Mouse (Mus musculus) megakaryocyte, embryonic 14.5 days (primary cell): ENCODE measurements around the gene Cdk14. TPM values are rescaled to one million over a fixed set of nuclear protein-coding genes. Genes with fewer than 3 reads are reported as not detected.

Source experiments
- H3K27me3 ChIP-seq: replicated peaks from 2 replicates; pipeline ENCODE3; 2012; ENCODE audit warnings: inconsistent platforms
- H3K36me3 ChIP-seq: replicated peaks from 2 replicates; pipeline ENCODE3; 2012; ENCODE audit warnings: low read length, inconsistent platforms, mixed read lengths
- H3K4me1 ChIP-seq: 2 replicates; pipeline ENCODE4 v1.6.1; 2012; ENCODE audit warnings: inconsistent platforms
- H3K4me3 ChIP-seq: replicated peaks from 2 replicates; pipeline ENCODE3; 2012; ENCODE audit warnings: moderate library complexity, mild to moderate bottlenecking, inconsistent platforms
- H3K9me3 ChIP-seq: 2 replicates; pipeline ENCODE4 v1.6.1; 2012; ENCODE audit warnings: inconsistent platforms
- FLI1 ChIP-seq: IDR thresholded peaks from 2 replicates; pipeline ENCODE4 v1.6.1; 2012; ENCODE audit warnings: low read length, inconsistent platforms, mixed read lengths
- GATA1 ChIP-seq: IDR thresholded peaks from 3 replicates; pipeline ENCODE4 v1.6.1; 2012; ENCODE audit warnings: mixed read lengths, low read length, inconsistent platforms, borderline replicate concordance
- polyA plus RNA-seq: library from polyadenylated mRNA; stranded (reverse); fragments of >175 nt; gene quantifications from 2 replicates; pipeline ENCODE4 v1.2.3, GENCODE M21; 2012; ENCODE audit warnings: low replicate concordance; ENCODE audit not compliant: insufficient read depth

Cdk14 gene
- polyA plus RNA-seq, 1 experiment: 0.21 TPM

DNA sequence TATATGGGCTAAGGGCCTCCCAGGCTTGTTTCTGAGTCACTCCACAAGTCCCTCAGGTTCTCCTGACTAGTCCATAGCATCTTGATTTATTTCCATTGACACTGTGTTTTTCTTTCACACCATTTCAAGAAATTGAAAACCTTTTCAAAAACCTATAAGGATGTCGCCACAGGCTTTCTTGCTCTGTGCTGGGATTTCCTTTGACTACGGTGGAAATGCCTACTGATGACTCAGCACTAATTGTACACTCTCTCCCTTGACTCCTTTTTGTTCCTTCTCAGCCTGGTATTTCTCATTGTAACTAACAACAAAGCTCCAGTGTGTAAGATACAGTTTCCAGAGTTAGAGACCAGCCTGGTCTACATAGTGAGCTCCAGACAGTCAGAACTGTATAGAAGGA lies 144.8 kb downstream of the Cdk14 start:
- Histone ChIP-seq H3K36me3 (no peaks in the 10 kb centered on the region), H3K4me1 (no peaks in the 10 kb centered on the region), H3K27me3 (no peaks in the 10 kb centered on the region), H3K4me3 (no peak overlapping the region), H3K9me3 (no peaks in the 10 kb centered on the region)
- TF ChIP-seq FLI1 (no peak), GATA1 (no peak)

GRCm38 (mm10) chr5:5274318-5274717 lies 145.8 kb downstream of the Cdk14 start:
- Histone ChIP-seq H3K27me3 (no peaks in the 10 kb centered on the region), H3K9me3 (no peaks in the 10 kb centered on the region), H3K4me1 (0 out of 2 replicates have a peak, but pooled peaks cover under 1% of the 10 kb centered on the region), H3K36me3 (no peaks in the 10 kb centered on the region), H3K4me3 (no peak overlapping the region)
- TF ChIP-seq FLI1 (no peak), GATA1 (no peak)

DNA sequence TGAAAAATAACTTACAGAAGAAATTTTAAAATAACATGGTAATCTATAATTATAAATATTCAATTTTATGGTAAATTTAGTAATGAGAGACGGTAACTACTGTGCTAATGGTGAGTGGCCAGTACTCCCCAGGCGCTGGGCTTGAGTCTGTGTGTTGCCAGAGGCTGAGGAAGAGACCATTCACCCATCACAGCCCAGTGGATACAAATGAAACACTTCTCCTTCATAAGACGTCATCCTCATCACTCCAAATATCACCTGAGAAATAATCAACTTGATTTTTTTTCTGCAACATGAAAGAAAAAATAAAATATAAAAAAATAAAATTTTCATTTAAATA lies 153.4 kb downstream of the Cdk14 start:
- no peaks in the 10 kb centered on the region for H3K27me3 ChIP-seq
- H3K4me3 ChIP-seq: no peak overlapping the region
- H3K4me1 ChIP-seq: 0 out of 2 replicates have a peak, but pooled peaks cover 3% of the 10 kb centered on the region
- H3K36me3 ChIP-seq: no peaks in the 10 kb centered on the region
- no peaks in the 10 kb centered on the region for H3K9me3 ChIP-seq
- no peak for TF ChIP-seq GATA1
- no peak for TF ChIP-seq FLI1

DNA sequence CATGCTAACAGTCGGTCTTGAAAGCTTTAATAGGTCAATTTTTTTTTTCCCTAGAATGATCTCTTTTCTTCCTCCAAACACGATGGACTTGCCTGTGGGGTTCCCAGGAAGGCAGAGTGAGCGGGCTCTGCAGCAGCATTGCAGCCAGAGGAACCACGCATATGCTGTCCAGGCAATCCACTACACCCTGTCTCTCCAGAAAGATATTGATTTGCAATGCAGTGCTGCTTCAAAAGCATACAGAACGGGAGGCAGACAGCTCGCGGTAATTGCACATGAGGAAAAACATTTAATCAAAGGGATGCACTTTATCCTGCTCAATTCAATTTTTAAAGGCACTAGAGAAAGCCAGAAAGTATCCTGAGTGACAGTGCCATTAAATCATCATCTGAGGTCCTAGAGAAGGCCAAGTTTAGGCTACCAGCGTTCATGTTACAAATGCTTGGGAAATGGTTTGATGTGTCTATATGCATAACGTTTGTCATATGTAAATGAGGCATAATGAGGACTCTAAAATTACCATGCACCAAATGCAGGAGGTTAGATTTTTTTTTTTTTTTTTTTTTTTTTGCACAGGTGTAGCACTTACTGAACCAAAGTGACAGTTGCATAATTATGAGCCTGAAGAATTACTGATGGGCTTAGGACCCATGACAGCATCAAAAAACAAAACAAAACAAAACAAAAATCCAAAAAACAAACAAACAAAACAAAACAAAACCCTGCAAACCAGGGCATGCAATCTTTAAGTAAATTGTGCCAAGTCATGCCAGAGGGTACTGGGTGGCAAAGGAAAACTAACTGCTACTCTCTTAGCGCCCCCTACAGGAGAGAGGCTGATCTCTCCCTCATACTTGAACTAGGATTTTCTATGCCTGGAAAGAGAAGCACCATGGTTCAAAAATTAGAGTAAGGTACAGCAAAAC lies 154.0 kb downstream of the Cdk14 start:
- Histone ChIP-seq H3K27me3 (no peaks in the 10 kb centered on the region), H3K9me3 (no peaks in the 10 kb centered on the region), H3K4me1 (0 out of 2 replicates have a peak, but pooled peaks cover 3% of the 10 kb centered on the region), H3K36me3 (no peaks in the 10 kb centered on the region), H3K4me3 (no peak overlapping the region)
- TF ChIP-seq FLI1 (no peak), GATA1 (no peak)

- Histone ChIP-seq H3K36me3 (no peaks in the 10 kb centered on the region), H3K4me1 (0 out of 2 replicates have a peak, but pooled peaks cover 3% of the 10 kb centered on the region)
- TF ChIP-seq GATA1: no peak
- no peak for TF ChIP-seq FLI1
These were observed 154.7 kb downstream of the Cdk14 start for GRCm38 (mm10) chr5:5265401-5265841.

DNA sequence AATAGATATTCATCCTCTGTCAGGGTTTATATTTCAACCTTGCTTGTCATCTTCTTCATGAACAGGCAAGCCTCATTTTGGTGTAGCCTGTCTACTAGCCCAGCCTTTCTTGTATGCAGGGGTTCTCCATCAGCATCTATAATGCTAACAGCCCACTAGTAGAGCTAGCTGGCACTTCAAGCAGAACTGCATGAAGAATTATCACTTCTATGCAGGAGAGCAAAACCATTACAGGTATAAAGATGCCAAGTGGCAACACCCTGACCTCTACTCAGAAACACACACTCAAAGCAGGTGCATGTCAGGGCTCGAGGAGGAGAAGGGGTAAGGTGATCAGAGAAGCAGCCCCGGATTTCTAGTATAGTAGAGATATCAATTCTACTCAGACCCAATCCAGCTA lies 155.4 kb downstream of the Cdk14 start:
- H3K9me3 ChIP-seq: no peaks in the 10 kb centered on the region
- no peaks in the 10 kb centered on the region for H3K36me3 ChIP-seq
- TF ChIP-seq GATA1 (no peak), FLI1 (no peak)
- no peaks in the 10 kb centered on the region for H3K27me3 ChIP-seq
- no peak overlapping the region for H3K4me3 ChIP-seq
- H3K4me1 ChIP-seq: 0 out of 2 replicates have a peak, but pooled peaks cover 3% of the 10 kb centered on the region

More at GRCm38 (mm10) chr5:5265401-5265841, 154.7 kb downstream of the Cdk14 start:
- Histone ChIP-seq H3K9me3 (no peaks in the 10 kb centered on the region), H3K4me3 (no peak overlapping the region), H3K27me3 (no peaks in the 10 kb centered on the region)

GRCm38 (mm10) chr5:5261725-5262296 lies 158.3 kb downstream of the Cdk14 start:
- Histone ChIP-seq H3K27me3 (no peaks in the 10 kb centered on the region), H3K36me3 (no peaks in the 10 kb centered on the region), H3K9me3 (no peaks in the 10 kb centered on the region), H3K4me3 (no peak overlapping the region), H3K4me1 (no peaks in the 10 kb centered on the region)
- no peak for TF ChIP-seq GATA1
- no peak for TF ChIP-seq FLI1

DNA sequence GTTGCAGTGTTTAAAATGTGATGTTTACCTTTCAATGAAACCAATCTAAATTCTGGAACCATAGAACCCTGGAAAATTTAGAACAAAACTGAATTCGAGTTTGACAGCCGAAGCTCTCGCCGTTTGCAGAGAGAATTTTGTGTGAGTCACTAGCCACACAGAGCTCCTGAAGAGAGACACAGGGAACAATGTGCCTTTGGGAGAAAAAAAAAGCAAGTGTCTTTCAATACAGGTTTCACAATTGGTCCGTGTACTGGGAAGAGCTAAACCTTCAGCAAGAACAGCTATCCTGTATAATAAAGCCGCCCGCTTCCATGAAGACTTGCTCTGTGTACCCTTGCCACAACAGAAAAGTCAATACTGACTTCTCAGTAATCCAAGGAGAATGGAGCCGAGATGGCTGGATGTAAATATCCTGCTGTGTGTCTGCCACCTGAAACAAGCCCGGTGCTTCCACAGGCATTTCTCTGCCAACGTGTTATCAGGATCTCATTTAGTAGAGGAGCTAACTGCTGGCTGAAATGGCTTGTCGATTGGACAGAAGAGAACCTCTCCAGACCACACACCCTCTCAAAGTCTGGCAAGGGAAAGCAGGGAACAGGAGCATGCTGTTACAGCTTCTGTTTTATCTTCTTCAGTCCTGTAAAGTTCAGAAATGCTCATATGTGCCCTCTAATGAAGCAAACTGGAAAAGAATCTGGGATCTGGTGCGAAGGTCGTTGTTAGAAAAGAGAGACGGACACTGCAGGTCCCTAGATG lies 159.0 kb downstream of the Cdk14 start:
- Histone ChIP-seq H3K36me3 (no peaks in the 10 kb centered on the region), H3K9me3 (no peaks in the 10 kb centered on the region), H3K4me3 (no peak overlapping the region), H3K4me1 (no peaks in the 10 kb centered on the region), H3K27me3 (no peaks in the 10 kb centered on the region)
- TF ChIP-seq GATA1 (no peak), FLI1 (no peak)

DNA sequence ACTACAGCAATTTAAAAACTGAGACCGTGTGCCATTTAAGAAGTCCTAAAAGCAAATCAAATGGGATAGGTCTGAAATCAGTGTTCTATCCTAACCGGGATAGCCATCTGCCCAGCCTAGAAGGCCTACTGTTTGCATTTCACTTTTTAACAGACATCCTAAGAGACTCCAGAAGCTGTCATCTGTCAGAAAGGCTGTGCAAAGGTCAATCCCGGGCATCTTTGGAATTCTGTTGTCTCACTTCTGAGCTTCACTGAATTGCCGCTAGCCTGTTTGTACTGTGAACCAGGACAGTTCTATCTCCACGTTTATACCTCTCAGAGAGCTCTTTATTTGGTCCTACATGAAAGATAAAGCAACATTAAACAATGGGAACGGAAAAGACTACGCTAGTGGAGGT lies 159.8 kb downstream of the Cdk14 start:
- no peak for TF ChIP-seq FLI1
- no peak for TF ChIP-seq GATA1
- no peaks in the 10 kb centered on the region for H3K9me3 ChIP-seq
- no peaks in the 10 kb centered on the region for H3K36me3 ChIP-seq
- no peak overlapping the region for H3K4me3 ChIP-seq
- H3K27me3 ChIP-seq: no peaks in the 10 kb centered on the region
- no peaks in the 10 kb centered on the region for H3K4me1 ChIP-seq

DNA sequence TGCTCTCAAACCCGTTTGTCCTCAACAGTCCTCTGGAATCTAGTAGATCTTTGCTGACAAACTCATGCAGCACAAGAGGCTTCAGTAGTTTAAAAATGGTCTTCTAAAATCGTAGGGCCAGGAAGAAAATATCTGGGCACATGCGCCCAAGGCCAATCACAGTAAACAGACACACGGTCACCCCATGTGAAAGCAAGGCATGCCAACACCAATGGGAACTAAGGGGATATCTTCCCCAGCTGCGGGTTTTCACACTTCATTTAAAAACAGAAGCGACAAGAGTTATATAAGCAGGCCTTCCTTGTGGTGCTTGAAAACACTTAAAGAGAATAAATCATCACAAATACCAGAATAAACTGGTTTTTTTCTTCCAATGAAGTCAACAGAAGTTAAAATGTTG lies 165.7 kb downstream of the Cdk14 start:
- H3K4me1 ChIP-seq: no peaks in the 10 kb centered on the region

More for the DNA sequence above, 165.7 kb downstream of the Cdk14 start:
- H3K27me3 ChIP-seq: no peaks in the 10 kb centered on the region
- no peak overlapping the region for H3K4me3 ChIP-seq
- no peaks in the 10 kb centered on the region for H3K36me3 ChIP-seq
- no peaks in the 10 kb centered on the region for H3K9me3 ChIP-seq
- TF ChIP-seq GATA1: no peak
- no peak for TF ChIP-seq FLI1
